Mouse (Mus musculus) olfactory bulb, adult 2 months (tissue): ENCODE measurements at regions not wholly inside any gene's neighbourhood (a gene's known extent, or its start where the extent isn't known, plus 50 kb on each side); places are given as distances from the start of the nearest gene placed in this dataset.

Experiments
- CTCF ChIP-seq: fragments of 200-500 bp; IDR thresholded peaks from 2 replicates; pipeline ENCODE4 v1.5.1; 2012; ENCODE audit warnings: low read depth, mild to moderate bottlenecking, low read length, moderate library complexity; ENCODE audit not compliant: insufficient read depth
- POLR2A ChIP-seq: fragments of 200-500 bp; IDR thresholded peaks from 2 replicates; pipeline ENCODE4 v1.6.1; 2012; ENCODE audit warnings: mild to moderate bottlenecking, low read depth, low read length, moderate library complexity; ENCODE audit not compliant: insufficient read depth

GRCm38 (mm10) chr16:93238326-93238725 is 365.5 kb downstream of the Setd4 start:
- TF ChIP-seq CTCF: no peak
- TF ChIP-seq POLR2A: no peak
